Mouse (Mus musculus): ENCODE measurements around the gene Gm21477.
"Not testable (repeated sequence)": the region's sequence is repeated elsewhere in the genome, so short reads cannot be mapped to it uniquely, and the experiment has no call there.

Gm21477 gene

GRCm38 (mm10) chrY:87116521-87116920 lies at the start of gene Gm21477:
Gm21477 (plus strand) TSS chrY:87116821.
- not testable (repeated sequence) for DNase-seq
